Mouse (Mus musculus) heart, postnatal 14 days (tissue): Measurements from ENCODE around the gene Muc5b. TPM values are rescaled to one million over a fixed set of nuclear protein-coding genes. Genes with fewer than 3 reads are reported as not detected.
"Not testable (repeated sequence)": the region's sequence is repeated elsewhere in the genome, so short reads cannot be mapped to it uniquely, and the experiment has no call there.

ENCODE experiments used
- DNase-seq, 2 experiments: peaks; one replicate each; pipeline ENCODE4 v3.0.0; 2021 to 2022
- intact Hi-C: fragments of 180-260 bp; cut with DNase I; formaldehyde crosslinking; loops from one replicate; pipeline ENCODE4 v1.15.1; 2025
- long read RNA-seq, 2 experiments: library from polyadenylated mRNA; stranded (forward); transcript quantifications; one replicate each; pipeline ENCODE4 v2.0.0; 2021
- total RNA-seq, 2 experiments: library from RNA; stranded (reverse); gene quantifications; 2 replicates each; pipeline ENCODE4 v1.2.3; 2021

Gene Muc5b
- 1 to 10 TPM in 1 of 2 experiments, not detected in 1; 2.1 TPM for total RNA-seq
- long read RNA-seq, experiment 1, result 0 reads
- long read RNA-seq, experiment 2, result 0 reads

DNA sequence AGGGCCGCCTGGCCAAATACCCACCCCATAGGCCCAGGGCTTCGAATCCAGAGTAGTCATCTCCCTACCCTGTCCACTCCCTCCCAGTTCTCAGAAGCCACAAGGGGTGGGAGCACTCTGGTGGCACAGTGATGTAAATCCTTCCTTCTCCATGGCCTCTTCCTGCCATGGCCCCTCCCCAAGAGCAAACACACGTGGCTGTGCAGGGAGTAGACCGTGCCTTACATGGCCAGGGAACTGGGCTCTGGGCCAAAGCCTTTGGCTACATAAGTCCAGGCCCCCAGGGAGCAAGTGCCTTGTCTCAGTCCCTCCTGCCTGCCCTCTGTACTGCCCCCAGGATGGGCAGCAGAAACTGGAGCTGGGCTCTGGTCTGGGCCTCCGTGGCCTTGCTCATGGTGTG, at the start of gene Muc5b:
Gene Muc5b, plus strand, starts transcription at position 292 of the 400 bp plus-strand sequence.
- peak in 1 of 2 experiments; percentile 28 for DNase-seq
- intact Hi-C loops, result no loop called here

DNA sequence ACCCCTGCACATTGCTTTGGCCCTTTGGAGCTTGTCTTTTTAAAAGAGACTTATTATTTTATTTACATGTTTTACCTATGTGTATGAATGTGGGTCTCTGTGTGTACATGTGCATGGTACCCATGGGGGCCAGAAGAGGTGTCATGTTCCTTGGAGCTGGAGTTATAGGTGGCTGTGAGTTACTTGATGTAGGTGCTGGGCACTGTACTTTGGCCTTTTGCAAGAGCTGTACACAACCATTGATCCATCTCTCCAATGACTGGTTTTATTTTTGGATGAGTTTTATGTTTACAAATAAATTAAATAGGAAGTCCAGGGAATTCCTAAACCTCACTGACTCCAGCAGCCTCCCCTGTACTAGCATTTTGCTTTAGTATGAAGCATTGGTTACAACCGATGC, 44.6 kb upstream of the Muc5b start:
- DNase-seq, result no peak
- intact Hi-C loops, result no loop called here

DNA sequence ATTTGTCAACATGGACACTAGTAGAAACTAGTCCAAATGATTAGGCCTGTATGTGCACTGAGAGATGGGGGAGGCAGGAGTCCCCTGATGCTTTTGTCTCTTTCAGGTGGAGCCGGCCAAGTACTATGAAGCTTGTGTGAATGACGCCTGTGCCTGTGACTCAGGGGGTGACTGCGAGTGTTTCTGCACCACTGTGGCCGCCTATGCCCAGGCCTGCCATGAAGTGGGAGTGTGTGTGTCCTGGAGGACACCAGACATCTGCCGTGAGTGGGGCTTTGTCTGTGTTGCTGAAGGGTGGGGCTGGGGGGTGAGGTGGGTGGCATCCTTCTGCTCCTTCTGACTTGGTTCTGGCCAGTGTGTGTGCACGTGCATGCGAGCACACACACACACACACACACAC, 35.7 kb upstream of the Muc5b start:
- intact Hi-C loops, result no loop called here
- DNase-seq, result no peak

DNA sequence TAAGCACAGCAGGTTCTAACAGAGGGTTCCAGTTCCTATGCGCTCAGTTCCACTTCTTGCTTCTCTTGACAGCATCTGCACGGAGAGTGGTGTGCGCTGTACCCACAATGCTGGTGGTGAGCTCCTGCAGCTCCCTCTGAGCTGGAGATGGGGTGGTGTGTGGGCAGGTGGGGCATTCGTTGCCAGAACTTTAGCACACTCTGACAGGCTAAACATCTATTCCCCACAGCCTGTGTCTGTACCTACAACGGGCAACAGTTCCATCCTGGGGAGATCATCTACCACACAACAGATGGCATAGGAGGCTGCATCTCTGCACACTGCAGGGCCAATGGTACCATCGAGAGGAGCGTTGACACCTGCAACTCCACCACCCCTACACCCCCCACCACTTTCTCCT, 33.5 kb upstream of the Muc5b start:
- DNase-seq, result no peak
- intact Hi-C loops, result no loop called here

DNA sequence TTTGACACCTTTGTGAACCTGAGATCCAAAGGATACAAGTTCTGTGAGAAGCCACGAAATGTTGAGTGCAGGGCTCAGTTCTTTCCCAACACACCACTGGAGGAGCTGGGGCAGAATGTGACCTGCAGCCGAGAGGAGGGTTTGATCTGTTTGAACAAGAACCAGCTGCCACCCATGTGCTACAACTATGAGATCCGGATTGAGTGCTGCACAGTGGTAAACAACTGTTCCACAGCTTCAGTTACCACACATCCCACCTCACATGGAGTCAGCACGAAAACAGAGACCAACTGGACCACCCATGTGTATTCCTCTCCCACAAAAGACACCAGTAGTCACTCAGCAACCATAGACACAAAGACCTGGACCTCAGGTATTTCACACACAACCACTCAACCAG, 31.0 kb upstream of the Muc5b start:
- intact Hi-C loops, DNase-seq: not testable (repeated sequence)

DNA sequence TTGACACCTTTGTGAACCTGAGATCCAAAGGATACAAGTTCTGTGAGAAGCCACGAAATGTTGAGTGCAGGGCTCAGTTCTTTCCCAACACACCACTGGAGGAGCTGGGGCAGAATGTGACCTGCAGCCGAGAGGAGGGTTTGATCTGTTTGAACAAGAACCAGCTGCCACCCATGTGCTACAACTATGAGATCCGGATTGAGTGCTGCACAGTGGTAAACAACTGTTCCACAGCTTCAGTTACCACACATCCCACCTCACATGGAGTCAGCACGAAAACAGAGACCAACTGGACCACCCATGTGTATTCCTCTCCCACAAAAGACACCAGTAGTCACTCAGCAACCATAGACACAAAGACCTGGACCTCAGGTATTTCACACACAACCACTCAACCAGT, 28.9 kb upstream of the Muc5b start:
- DNase-seq, intact Hi-C loops: not testable (repeated sequence)

DNA sequence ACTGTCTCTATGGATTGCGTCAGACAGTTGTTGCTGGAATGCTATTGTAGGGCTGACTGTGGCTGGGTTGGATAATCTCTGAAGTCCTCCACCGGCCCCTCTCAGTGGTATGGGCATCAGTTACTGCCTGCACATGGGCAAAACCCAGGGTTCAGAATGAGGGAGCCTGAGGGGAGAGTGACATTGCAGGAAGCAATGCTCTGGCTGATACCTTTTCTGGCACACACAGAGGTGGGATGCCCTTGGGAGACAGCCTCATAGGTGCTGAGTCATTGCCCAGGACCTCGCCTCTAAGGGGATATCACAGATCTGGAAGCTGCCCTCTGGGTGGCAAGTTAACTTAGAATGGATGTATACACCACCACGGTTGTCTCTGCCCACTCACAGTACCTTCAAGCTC, 25.5 kb upstream of the Muc5b start:
- DNase-seq, result no peak
- intact Hi-C loops, result no loop called here

DNA sequence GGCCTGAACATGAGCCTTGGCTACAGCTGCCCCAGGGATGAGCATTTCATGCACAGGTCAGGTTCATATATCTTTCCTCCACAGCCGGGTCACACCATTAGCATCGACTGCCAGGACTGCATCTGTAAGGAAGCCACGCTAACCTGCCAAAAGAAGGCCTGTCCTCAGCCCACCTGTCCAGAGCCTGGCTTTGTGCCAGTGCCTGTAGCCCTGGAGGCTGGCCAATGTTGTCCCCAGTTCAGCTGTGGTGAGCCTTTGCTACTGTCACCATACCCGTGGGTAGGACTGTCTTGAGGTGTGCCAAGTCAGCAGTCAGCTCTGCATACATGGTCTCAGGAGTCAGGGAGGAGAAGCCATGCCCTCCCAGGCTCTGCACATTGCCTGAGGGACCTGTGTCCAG, 23.5 kb upstream of the Muc5b start:
- DNase-seq, result no peak
- intact Hi-C loops, result no loop called here

DNA sequence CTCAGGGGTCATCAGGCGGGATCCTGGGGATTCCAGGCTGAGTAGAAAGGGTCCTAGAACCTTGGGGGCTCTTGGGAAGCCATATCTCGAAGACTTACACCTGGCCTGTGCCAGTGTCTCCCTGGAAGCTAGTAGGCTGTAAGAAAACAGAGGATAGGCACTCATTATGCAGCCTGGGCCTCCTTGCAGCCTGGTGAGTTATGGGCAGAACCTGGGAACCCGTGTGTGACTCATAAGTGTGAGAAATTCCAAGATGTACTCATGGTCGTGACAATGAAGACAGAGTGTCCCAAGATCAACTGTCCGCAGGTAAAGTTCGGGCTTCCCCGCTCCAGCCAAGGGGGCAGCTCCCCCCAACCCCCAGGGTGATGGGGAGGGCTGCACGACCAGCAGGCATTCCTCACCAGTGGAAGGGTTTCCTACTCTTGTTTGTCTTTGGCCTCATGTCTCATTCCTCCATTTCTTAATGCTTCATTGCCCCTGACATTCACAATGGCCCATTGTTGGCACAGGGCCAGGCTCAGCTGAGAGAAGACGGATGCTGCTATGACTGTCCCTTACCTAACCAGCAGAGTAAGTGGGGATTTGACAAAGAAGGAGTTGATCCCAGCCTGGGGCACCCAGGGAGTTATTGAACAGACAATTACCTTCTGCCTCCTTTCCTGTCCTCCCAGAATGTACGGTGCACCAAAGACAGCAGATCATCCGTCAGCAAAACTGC, 21.4 kb upstream of the Muc5b start:
- peak; percentile 11 to 14 for DNase-seq

DNA sequence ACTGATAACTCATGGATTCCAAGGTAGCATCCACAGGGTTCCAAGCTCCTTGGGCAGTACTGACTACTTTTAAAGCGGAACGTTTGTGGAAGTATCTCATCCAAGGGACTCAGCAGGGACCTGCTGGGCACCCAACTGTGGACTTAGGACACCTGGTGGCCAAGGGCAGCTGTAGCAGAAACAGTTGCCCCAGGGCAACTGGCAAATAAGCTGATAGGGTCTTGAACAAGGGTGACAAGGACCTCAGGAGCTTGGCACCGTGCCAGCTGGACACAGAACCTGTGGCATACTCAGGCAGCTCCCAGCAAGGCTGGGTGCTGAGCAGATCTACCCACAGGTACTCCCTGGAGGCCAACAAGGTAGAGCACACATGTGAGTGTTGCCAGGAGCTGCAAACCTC, 20.6 kb upstream of the Muc5b start:
- intact Hi-C loops, result no loop called here
- DNase-seq, result peak in 1 of 2 experiments; percentile 7

More for the DNA sequence above, 21.4 kb upstream of the Muc5b start:
- intact Hi-C loops, result no loop called here

DNA sequence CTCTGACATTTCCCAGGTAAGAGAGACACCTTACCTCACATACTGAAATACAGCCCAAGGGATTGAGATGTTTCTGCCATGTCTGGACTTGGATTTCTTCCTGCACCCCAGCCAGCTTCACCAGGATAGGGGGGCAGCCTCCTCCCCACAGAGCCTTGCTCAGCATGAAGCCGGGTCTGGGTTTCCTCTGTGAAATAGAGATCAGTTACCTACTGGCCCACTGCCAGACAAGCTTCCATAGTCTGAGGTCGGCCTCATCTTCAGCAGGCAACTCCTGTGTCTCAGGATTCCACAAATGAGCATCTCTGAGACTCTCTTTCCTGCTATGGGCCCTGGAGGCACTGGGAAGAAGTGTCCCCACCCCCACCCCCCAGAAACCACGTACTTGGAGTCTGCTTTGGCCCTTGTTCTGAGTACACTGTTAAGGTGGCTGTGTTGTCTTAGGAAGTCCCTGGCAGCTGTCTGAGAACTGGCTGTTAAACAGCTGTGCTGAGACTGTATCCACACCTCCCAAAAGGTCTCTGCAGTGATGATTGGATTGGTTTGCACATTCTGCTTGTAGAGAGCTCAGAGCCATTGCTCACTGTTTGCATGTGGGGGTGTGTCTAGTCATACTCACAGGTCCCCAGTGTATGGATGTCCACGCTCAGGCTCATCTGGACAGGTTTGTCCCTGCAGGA, 16.1 kb upstream of the Muc5b start:
- intact Hi-C loops, result no loop called here
- DNase-seq, result no peak

DNA sequence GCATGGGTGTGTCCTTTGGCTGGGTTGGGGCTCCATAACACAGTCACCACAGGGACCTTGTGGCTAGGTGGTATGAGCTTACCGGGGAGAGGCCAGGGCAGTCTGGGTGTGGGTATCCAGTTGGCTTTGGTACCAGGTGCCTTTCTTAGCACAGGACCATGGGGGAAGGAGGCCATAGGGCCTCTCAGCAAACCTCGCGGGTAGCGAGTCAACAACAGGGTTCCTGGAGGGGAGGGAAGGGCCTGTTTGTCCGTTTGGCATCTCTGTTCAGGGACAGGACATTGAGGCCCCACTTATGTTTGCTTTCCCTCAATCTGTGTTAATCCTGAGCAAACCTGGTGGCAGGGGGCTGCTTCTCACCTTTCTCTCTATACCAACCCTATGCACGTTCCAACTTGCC, 15.2 kb upstream of the Muc5b start:
- no peak for DNase-seq
- intact Hi-C loops, result no loop called here

DNA sequence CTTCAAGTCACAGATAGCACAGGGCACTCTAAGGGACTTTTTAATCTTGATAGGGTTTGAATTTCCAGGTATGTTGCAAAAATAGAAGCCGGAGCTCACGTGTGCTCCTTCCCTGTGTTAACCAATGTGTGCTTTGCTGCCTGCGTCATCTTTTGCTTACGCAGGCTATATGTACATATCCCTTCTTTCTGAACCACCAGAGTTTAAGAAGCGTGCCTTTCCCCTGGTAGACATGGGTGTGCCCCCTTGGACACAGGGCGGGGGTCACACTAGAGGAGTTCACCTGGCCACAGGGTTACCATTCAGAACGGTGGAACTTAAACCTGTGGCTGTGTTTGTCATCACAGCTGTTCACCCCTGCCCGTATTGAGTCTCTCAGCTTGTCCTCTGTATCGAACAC, 14.5 kb upstream of the Muc5b start:
- DNase-seq, result no peak
- intact Hi-C loops, result no loop called here

DNA sequence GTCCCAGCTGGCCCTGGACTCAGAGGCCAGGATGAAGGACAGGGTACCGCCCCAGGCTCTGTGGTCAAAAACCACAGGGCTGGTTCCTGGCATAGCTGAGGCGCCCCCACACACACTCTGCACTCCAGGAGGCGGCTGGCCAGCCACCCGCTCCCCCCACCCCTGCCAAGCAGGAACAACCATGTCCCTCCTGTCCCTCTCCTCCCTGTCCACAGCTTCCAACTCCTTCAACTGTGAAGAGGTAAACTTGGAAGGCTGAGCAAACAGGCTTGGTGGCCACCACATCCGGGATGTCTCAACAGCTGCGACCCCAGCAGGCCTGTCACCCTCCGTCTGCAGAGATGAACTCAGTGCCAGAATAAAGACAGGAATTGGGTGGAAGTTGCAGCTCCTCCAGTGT, 2.9 kb upstream of the Muc5b start:
- no peak for DNase-seq
- intact Hi-C loops, result no loop called here

DNA sequence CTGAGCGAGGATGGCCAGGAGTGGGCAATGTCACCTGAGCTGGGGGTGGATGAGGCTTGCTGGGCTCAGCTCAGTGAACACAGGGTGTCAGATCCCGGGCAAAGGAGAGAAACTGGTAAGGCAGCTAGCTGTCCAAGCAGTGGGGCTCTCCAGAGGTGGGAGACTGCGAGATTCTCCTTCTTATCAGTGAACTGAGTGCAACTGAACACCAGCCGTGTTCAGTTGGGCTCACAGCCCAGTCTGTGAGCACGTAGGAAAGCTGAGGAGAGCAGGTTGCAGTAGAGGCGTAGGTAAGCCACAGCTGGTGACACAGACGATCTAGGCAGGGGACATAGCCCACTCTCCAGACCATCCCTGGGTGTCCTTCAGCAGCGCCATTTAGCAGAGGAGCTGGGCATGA, 2.4 kb upstream of the Muc5b start:
- no peak for DNase-seq

DNA sequence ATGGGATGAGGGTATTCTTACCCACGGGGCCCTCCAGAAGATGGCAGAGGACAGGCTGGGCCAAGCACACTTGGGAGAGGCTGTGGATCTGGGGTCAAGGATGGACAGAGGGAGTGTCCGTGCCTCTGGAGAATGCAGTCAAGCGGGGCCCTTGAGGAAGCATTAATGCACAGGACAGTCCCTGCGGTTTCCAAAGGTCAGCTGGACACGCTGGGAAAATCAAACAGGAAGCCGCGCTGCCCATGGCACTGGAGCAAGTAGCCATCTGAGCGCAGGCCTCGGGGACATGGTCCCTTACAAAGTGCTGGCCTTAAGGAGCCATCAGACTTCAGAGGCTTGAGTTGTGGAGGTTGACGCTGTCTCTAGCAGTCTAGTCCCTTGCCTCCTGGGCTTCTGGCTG, 1.5 kb downstream of the Muc5b start:
- DNase-seq, result no peak
- intact Hi-C loops, result no loop called here

More for the DNA sequence above, 2.4 kb upstream of the Muc5b start:
- intact Hi-C loops, result no loop called here

DNA sequence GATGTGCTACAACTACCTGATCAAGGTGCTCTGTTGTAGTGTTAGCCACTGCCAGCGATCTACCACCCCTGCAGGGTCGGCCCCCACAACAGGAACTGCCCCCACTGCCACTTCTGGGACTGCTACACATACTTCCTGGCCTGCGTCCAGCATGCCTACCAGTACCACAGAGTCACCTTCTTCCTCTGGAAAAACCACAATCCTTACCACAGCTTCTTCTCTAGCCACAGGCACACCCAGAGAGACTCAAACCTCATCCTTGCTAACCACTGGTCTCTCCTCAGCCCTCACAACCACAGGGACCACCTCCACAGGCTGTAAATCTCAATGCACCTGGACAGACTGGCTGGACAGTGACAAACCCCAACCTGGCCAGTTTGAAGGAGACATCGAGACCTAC, 22.2 kb downstream of the Muc5b start:
- intact Hi-C loops, result no loop called here
- no peak for DNase-seq

DNA sequence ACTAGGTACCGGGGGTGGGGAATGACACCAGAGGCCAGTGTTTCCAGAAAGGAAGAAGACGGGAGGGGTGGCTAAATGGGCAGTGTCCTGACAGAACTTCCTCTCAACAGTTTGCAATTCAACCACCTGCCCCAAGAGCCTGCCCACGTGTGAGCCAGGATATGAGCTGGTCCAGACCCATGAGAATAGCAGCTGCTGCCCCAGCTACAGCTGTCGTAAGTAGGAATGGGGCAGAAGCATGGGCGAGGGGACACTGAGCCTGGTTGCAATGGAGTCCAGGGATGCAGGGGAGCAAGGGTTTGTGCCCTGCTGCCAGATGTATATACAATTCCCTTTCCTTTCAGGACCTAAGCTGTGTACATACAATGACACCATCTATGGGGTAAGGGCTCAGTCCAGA, 30.8 kb downstream of the Muc5b start:
- intact Hi-C loops, result no loop called here
- DNase-seq, result no peak

DNA sequence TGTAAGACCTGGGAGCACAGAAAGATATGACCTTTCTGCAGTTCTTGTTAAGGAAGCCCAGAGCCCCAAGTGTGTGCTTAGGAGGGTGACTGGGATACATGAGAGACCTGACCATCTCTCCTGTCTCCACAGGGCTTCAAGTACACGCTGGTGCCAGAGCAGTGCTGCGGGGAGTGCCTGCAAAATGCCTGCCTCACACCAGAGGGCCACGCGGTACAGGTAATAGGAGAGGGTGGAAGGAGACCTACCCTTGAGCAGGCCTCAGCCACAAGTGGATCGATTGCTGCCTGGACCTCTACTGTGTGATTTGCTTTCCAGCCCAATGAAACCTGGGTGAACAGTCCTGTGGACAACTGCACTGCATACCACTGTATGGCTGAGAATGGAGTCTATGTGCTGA, 31.7 kb downstream of the Muc5b start:
- intact Hi-C loops, result no loop called here
- DNase-seq, result peak in 1 of 2 experiments; percentile 8

DNA sequence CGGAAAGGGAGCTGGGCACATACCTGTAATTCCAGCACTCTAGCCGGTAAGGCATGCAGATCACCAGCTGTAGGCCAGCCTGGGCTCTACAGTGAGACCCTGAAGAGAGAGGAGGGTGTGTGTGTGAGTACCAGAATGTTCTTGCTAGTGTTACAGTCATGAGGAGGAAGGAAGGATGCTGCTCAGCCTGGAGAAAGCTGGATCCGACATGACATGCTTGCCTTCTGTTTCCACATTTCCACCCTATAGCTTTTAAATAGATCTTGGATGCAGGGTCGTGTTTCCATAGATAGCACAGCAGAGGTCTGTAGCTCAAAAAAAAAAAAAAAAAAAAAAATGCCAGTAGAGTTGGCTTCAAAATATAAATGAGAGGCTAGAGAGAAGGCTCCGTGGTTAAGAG, 36.0 kb downstream of the Muc5b start:
- no peak for DNase-seq
- intact Hi-C loops, result no loop called here

DNA sequence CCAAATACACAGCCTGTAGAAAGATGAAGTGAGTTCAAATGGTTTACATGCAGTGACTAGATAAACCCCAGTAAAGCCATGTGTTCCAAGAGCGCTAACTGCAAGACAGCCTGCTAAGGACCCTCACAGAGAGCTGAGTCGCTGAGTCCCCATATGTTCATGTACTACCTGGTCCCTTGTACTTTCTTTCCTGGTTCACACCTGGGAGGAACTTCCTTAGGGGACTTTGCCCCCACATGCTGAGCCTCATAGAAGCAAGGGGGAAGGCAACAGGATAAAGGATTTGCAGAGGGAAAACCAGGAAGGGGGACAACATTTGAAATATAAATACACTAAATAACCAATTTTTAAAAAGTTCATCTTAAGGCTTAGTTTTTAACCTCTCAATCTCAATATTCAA, 39.9 kb downstream of the Muc5b start:
- DNase-seq, result no peak
- intact Hi-C loops, result no loop called here

DNA sequence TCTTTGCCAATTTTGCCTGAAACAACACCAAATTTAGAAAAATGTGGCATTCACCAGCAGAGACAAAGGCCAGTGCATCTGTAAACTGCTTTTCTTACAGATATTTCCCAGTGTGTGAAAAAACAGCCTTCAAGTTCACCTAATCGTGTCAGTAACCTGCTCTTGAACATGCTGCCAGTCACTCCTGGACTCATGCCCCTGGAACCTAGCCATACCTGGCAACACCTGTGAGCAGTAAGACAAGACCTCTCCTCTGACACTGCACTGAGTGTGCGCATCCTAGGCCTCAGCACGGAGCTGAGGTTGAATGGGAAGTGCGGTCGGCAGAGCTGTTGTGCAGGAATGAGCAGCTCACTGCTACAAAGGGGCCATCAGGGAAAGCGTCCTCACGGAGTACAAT, 53.3 kb downstream of the Muc5b start:
- intact Hi-C loops, result no loop called here
- DNase-seq, result no peak
